Comparison of ENCODE assay signal across 22 mouse cellular contexts in the genomic region with DNA sequence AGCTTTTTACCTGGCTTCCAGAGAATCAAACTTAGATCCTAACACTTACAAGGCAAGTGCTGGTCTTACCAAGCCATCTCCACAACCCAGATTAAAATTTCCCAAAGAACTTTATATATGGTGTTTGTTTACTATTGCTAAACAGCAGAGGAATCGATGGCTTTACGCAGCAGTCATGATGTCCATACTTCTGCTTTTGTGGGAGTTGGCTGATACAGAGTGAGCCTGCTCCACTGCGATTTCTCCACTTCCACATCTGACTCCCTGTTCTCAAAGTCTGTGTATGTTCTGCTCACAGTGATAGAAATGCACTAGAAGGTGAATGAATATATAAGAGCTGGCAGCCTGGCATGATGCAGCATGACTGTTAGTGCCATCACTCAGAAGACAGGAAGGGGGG.
"Had no signal": no experiment of that assay in that cellular context is flagged by ENCODE, and none has a peak within 500 bp of the region (broad histone marks: within the 10 kb centered on the region; RNA-seq: fewer than 3 reads in every experiment).

No protein-coding gene starts in this region.

- DNase-seq: heart, postnatal 10 days; heart, postnatal 14 days; heart, postnatal 36 days; heart, postnatal 4 days; kidney, adult 11 months; kidney, adult 18-20 months; kidney, adult 2 months; kidney, adult 8-10 months; kidney, adult 9 months; kidney, postnatal 10 days; kidney, postnatal 14 days; kidney, postnatal 25 days; kidney, postnatal 36 days; kidney, postnatal 4 days; layer of hippocampus, adult 9-11 months; layer of hippocampus, postnatal 36 days had no signal

- ATAC-seq: hindbrain, embryonic 16.5 days; hindbrain, postnatal 0 days; inflammation-experienced regulatory T-cells, adult 6 months; intestine, embryonic 15.5 days; intestine, embryonic 16.5 days; intestine, postnatal 0 days had no signal
